Mouse (Mus musculus): ENCODE measurements around the gene Thpo.

Gene Thpo

DNA sequence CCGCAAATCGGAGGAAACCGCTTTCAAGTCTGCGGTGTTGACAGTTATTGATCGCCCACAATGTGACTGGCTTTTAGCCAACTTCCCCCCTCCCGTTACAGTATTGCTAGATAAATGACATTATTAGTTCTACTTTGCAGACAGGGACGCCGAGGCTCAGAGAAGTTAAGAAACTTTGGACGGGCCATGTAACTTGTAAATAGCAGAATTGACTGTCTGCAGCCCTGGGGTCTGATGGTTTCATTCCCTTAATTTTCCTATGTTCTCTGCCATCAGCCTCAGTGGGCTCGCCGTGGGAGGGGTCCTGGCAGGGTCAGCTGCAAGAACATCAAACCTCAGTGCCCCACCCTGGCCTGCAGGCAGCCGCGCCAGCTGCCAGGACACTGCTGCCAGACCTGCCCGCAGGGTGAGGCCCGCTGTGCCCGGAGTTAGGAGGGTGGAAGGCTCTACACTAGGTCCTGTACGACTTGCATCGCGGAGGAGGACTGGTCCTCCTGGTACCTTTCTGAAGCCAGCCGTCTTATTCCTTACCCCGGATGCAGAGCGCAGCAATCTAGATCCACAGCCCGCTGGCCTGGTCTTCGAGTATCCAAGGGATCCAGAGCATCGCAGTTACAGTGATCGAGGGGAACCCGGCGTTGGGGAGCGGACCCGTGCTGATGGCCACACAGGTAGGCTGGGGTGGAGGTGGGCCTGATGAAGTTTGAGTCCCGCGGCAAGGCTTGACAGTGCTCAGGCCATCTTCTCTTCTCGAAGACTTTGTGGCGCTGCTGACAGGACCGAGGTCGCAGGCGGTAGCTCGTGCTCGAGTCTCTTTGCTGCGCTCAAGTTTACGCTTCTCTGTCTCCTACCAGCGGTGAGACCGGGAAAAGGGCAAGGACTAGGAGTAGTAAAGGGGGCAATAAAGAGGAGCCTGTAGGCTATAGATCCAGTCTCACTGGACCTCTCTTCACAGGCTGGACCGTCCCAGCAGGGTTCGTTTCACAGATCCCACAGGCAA is at the start of gene Thpo:
TSS of gene Thpo (minus strand) at position 781 of the 1,000 bp plus-strand sequence.
- DNase-seq (ENCODE audit: low read depth, low spot score) = no peak

- DNase-seq (ENCODE audit: low read depth, low spot score) = no peak
Observed at GRCm38 (mm10) chr16:20783891-20784290, 49.6 kb upstream of the Thpo start.

GRCm38 (mm10) chr16:20781101-20781630 is 46.9 kb upstream of the Thpo start:
- DNase-seq (ENCODE audit: low read depth, low spot score) = no peak

DNA sequence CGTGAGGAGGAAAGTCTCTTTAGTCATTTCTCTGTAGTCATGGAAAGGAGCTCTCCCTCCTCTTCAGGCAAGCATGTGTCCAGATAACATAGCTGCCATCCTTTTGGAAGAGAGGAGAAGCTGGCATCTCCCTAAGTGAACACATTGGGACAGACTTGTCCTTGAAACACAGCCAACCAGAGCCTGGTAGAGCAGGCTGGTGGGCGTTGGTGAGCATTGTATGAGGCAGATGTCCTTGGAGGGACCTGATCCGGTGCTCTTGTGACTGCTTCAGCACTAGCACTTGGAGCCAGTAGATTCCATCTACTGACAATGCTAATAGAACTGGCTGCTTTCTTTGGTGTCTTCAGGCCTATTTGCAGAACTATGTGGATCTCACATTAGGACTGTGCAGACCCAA is 45.5 kb upstream of the Thpo start:
- no peak for DNase-seq (ENCODE audit: low read depth, low spot score)

DNA sequence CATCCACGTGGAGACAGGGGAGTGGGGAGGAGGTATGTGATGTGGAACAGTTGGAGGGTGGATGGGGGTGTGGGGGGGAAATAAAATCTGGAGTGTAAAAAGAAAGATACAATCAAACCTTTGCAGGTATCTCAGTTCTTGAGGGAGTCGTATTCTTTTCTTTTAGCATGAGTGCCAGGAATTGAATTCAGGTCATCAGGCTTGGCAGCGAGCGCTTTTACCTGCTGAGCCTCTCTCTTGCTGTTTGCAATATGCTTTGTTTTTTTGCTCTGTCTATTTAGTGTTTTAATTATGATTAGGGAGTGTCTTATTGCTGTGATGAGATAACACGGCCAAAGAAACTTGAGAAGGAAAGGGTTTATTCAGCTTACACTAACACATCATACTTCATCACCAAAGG is 40.7 kb upstream of the Thpo start:
- no peak for DNase-seq (ENCODE audit: low read depth, low spot score)

GRCm38 (mm10) chr16:20765244-20765643 is 30.9 kb upstream of the Thpo start:
- DNase-seq (ENCODE audit: low read depth, low spot score) = peak; percentile 53

DNA sequence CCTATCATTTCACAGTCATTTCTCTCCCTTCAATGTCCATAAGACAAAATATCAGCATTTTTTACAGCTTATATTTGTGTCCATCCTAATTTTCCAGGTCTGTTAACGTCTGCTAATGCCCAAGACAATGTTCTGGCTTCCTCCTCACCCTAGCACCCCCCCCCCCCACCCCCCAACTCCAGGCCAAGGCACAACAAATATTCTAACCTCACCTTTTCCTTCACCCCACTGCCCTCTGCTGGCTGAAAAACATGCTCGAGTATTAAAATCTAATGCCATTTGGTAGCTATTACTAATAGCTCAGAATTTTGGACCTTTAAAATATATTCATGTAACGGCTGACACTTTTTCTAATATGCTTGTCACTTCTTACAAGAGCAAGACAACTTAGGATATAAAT is 27.4 kb upstream of the Thpo start:
- peak; percentile 38 for DNase-seq (ENCODE audit: low read depth, low spot score)

DNA sequence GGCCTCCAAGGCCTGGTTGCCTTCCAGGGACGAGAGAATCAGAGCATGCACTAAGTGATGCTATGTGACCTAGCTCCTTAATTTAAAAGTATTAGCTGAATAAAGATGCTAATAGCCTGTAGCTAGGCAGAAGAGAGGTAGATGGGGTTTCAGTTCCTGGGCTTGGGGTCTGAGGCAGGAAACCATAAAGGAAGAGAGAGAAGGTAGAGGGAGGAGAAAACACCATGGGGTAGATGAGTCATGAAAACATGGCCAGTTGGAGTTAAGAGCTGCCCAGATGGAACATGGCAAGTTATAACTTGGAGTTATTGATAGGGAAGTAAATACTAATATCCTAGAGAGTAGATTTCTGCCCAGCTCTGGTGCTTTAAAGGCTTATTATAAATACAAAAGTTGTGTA is 23.1 kb upstream of the Thpo start:
- DNase-seq (ENCODE audit: low read depth, low spot score) = no peak

GRCm38 (mm10) chr16:20756052-20756451 is 21.7 kb upstream of the Thpo start:
- DNase-seq (ENCODE audit: low read depth, low spot score) = no peak

- DNase-seq (ENCODE audit: low read depth, low spot score) = no peak
Observed at GRCm38 (mm10) chr16:20750518-20750917, 16.2 kb upstream of the Thpo start.

- DNase-seq (ENCODE audit: low read depth, low spot score) = no peak
Observed at GRCm38 (mm10) chr16:20746641-20747040, 12.3 kb upstream of the Thpo start.

DNA sequence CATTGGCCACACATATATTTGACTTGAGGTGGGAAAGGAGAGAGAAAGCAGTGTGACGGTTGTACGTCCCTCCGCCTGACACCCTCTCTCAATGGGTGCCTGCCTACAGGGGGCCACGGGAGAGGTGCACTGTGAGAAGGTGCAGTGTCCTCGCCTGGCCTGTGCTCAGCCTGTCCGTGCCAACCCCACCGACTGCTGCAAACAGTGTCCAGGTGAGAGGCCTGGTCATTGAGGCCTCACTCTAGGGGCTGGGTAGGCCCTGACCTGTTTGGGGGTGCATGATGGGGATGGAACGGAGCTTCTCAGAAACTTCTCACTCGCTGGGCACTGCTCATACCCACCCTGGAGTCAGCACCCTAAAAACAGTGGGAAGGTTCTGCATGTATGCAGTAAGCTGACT is 5.5 kb upstream of the Thpo start:
- no peak for DNase-seq (ENCODE audit: low read depth, low spot score)

GRCm38 (mm10) chr16:20736823-20737222 is 2.5 kb upstream of the Thpo start:
- DNase-seq (ENCODE audit: low read depth, low spot score) = no peak

- DNase-seq (ENCODE audit: low read depth, low spot score) = no peak
Observed at GRCm38 (mm10) chr16:20736168-20736567, 1.9 kb upstream of the Thpo start.

DNA sequence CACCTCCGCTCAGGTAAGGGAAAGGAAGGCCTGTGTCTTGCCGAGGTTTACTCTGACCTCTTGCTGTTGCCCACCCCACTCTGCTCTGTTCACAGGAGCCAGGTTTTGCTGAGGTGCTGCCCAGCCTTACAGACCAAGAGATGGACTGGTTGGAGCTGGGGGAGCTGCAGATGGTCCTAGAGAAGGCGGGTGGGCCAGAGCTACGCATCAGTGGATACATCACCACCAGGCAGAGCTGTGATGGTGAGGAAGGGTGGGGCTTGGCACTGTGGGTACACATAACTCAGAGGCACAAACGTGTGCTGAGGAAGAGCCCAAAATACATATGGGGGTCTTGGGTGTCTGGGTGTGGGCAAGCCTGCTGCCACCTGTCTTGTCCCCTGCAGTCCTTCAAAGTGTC is 1.3 kb upstream of the Thpo start:
- DNase-seq (ENCODE audit: low read depth, low spot score) = no peak

GRCm38 (mm10) chr16:20732925-20733730 is 1.2 kb downstream of the Thpo start, which contains the start of gene Chrd:
TSS of gene Chrd (plus strand) at chr16:20733127.
- no peak for DNase-seq (ENCODE audit: low read depth, low spot score)

GRCm38 (mm10) chr16:20732251-20732924 is 1.9 kb downstream of the Thpo start:
- no peak for DNase-seq (ENCODE audit: low read depth, low spot score)

DNA sequence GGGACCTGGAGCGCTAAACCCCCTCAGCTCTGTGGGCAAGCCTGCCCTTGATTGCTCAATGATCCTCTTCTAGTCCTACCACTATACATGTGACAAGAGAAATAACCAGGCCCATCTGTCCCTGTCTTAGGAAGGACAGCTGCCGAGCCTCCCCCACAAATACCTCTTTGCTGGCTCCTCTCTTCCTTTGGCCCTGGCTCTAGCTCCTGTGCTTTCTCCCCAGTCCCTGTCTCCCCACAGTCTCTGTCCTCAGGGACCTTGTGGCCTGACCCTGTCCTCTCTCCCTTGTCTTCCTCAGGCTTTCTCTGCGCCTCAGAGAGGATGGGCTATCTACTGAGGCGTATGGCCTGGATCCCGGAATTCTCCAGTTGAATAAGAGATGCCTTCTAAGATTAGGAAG is 2.6 kb downstream of the Thpo start:
- no peak for DNase-seq (ENCODE audit: low read depth, low spot score)

- no peak for DNase-seq (ENCODE audit: low read depth, low spot score)
Observed at GRCm38 (mm10) chr16:20730293-20730711, 4.0 kb downstream of the Thpo start.

- no peak for DNase-seq (ENCODE audit: low read depth, low spot score)
Observed at GRCm38 (mm10) chr16:20726384-20726783, 7.9 kb downstream of the Thpo start.

DNA sequence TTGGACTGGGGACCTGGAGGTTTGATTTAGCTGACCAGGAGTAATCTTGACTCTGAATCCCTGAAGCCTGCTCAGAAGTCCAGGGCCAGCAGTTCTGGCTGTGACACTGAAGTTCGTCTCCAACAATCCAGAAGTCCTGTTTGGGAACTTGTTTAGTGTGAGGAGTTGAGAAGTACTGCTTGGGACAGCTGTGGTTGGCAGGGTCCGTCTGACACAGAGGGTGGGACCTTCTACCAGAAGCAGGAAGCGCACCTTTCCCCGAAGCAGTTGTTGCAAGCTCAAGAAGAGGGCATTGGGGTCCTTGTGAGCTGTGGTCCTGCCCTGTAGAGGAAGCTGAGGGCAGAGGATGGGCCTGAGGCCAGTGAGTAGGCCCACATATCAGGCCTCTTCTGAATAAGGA is 8.6 kb downstream of the Thpo start:
- DNase-seq (ENCODE audit: low read depth, low spot score) = no peak

DNA sequence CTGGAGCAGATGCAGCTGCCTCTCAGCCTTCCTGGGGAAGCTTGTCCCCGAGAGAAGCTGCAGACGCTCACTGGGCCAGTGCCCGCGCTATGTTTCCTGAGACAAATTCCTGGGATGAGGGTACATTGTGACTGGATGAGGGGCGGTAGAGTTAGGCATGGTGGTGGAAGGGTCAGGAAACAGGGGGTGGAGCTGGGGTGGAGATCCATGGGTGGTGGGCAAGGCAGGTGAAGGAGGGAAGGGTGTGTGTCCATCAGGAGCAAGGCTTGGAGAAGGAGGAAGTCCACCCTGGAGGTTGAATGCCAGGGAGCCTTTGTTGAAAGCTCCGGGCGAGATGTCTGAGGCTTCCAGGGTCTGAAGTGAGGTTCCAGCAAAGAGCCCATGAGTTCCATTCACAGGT is 9.0 kb downstream of the Thpo start:
- DNase-seq (ENCODE audit: low read depth, low spot score) = no peak

Data from CD4-positive helper T cell, adult 2 months (primary cell).